Mouse (Mus musculus) intestine, postnatal 0 days (tissue): ENCODE results near the gene Slc34a2. TPM values are rescaled to one million over a fixed set of nuclear protein-coding genes. Genes with fewer than 3 reads are reported as not detected.

Source experiments
- ATAC-seq: fragments of 200-750 bp; cut with Nextera tagmentation; 2 replicates; pipeline ENCODE4 v1.8.0; 2017; ENCODE audit warnings: mild to moderate bottlenecking, moderate TSS enrichment, moderate library complexity
- H3K27ac ChIP-seq: fragments of 300-500 bp; sonication (generic); 2 replicates; pipeline ENCODE4 v1.5.1; 2014; ENCODE audit warnings: mild to moderate bottlenecking, low read depth, low read length, moderate library complexity
- H3K27me3 ChIP-seq: fragments of 300-500 bp; sonication (generic); replicated peaks from 2 replicates; pipeline ENCODE4 v1.6.1; 2014; ENCODE audit warnings: low read length, mixed read lengths; ENCODE audit not compliant: control insufficient read depth, insufficient read depth
- H3K36me3 ChIP-seq: fragments of 300-500 bp; sonication (generic); 2 replicates; pipeline ENCODE4 v1.6.1; 2014; ENCODE audit warnings: mild to moderate bottlenecking, moderate library complexity; ENCODE audit not compliant: control insufficient read depth, insufficient read depth
- H3K4me1 ChIP-seq: fragments of 300-500 bp; sonication (generic); replicated peaks from 2 replicates; pipeline ENCODE4 v1.6.1; 2014; ENCODE audit warnings: antibody characterized with exemption, low read length, mixed read lengths; ENCODE audit not compliant: control insufficient read depth, insufficient read depth
- H3K4me2 ChIP-seq: fragments of 300-500 bp; sonication (generic); replicated peaks from 2 replicates; pipeline ENCODE4 v1.6.1; 2014; ENCODE audit warnings: low read depth, mild to moderate bottlenecking, moderate library complexity
- H3K4me3 ChIP-seq: fragments of 300-500 bp; sonication (generic); 2 replicates; pipeline ENCODE4 v1.5.1; 2014; ENCODE audit warnings: low read depth, low read length
- H3K9ac ChIP-seq: fragments of 300-500 bp; sonication (generic); 2 replicates; pipeline ENCODE4 v1.6.1; 2014; ENCODE audit warnings: mild to moderate bottlenecking, low read depth, low read length
- H3K9me3 ChIP-seq: fragments of 300-500 bp; sonication (generic); 2 replicates; pipeline ENCODE4 v1.6.1; 2016; ENCODE audit warnings: mixed run types; ENCODE audit not compliant: control insufficient read depth
- CTCF ChIP-seq: sonication (generic); IDR thresholded peaks from 2 replicates; pipeline ENCODE4 v1.5.1; 2016; ENCODE audit warnings: low read depth, mild to moderate bottlenecking, control low read depth, antibody characterized with exemption, moderate library complexity
- WGBS: fragments of 180-500 bp; shearing (Covaris S2); extraction: QIAGEN DNeasy Blood & Tissue Kit; methylation state at CpG from one replicate; pipeline ENCODE4 v1.1.7; 2014; 5-methylcytosine and 5-hydroxymethylcytosine counted together
- polyA plus RNA-seq: library from polyadenylated mRNA; unstranded; fragments of >200 nt; fragmentation: Nextera tagmentation; extraction: Ambion mirVana; gene quantifications from 2 replicates; pipeline ENCODE4 v1.2.1, GENCODE M21; 2015

Gene Slc34a2
- polyA plus RNA-seq, 1 experiment from 2014 or later, result 132 TPM

DNA sequence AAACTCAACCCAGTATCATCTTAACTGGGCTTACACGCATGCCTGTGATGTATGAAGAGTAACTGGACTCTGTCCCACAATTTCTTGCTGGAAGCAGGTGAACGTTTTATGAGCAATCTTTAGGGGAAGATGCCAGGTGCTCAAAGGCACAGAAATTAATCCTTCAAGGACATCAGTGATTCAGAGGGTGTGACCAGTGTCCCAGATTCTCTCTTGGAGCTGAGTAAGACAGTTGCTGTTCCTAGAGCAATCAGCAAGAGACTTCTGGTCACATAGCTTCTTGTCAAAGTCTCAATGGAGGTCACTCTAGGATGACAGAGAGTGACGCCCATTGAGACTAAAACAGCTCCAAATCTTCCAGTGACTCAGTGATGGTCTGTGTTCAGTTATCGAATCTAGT, 19.6 kb upstream of the Slc34a2 start:
- H3K4me1 ChIP-seq, result no peaks in the 10 kb centered on the region
- H3K4me3 ChIP-seq, result no peak overlapping the region
- no peak for TF ChIP-seq CTCF
- no peaks in the 10 kb centered on the region for H3K27me3 ChIP-seq
- H3K9ac ChIP-seq, result no peak overlapping the region
- peak; percentile 84 for ATAC-seq
- 59% methylated on average over 4 of the region's 4 CpGs for WGBS
- no peaks in the 10 kb centered on the region for H3K9me3 ChIP-seq
- H3K27ac ChIP-seq, result no peak overlapping the region; the same call in 1 of the 2 replicates
- no peak overlapping the region for H3K4me2 ChIP-seq
- H3K36me3 ChIP-seq, result no peaks in the 10 kb centered on the region

GRCm38 (mm10) chr5:53023432-53023831, 14.4 kb upstream of the Slc34a2 start:
- Histone ChIP-seq H3K9ac (no peak overlapping the region), H3K9me3 (no peaks in the 10 kb centered on the region), H3K4me2 (no peak overlapping the region), H3K36me3 (no peaks in the 10 kb centered on the region), H3K4me3 (no peak overlapping the region), H3K27ac (no peak overlapping the region), H3K4me1 (no peaks in the 10 kb centered on the region; the same call in 1 of the 2 replicates), H3K27me3 (no peaks in the 10 kb centered on the region)
- TF ChIP-seq CTCF, result no peak
- ATAC-seq, result peak; percentile 50; the same call in 1 of the 2 replicates
- 56% methylated on average over 2 of the region's 2 CpGs for WGBS

- no peaks in the 10 kb centered on the region for H3K9me3 ChIP-seq
- no peak for TF ChIP-seq CTCF
- H3K27ac ChIP-seq, result no peak overlapping the region
- H3K4me1 ChIP-seq, result no peaks in the 10 kb centered on the region; the same call in 1 of the 2 replicates
- 36% methylated on average over 5 of the region's 5 CpGs for WGBS
- H3K9ac ChIP-seq, result no peak overlapping the region
- H3K36me3 ChIP-seq, result no peaks in the 10 kb centered on the region
- H3K27me3 ChIP-seq, result no peaks in the 10 kb centered on the region
- ATAC-seq, result peak; percentile 90
- H3K4me2 ChIP-seq, result no peak overlapping the region
- H3K4me3 ChIP-seq, result no peak overlapping the region
Measured at GRCm38 (mm10) chr5:53023901-53024300, 14.0 kb upstream of the Slc34a2 start.

DNA sequence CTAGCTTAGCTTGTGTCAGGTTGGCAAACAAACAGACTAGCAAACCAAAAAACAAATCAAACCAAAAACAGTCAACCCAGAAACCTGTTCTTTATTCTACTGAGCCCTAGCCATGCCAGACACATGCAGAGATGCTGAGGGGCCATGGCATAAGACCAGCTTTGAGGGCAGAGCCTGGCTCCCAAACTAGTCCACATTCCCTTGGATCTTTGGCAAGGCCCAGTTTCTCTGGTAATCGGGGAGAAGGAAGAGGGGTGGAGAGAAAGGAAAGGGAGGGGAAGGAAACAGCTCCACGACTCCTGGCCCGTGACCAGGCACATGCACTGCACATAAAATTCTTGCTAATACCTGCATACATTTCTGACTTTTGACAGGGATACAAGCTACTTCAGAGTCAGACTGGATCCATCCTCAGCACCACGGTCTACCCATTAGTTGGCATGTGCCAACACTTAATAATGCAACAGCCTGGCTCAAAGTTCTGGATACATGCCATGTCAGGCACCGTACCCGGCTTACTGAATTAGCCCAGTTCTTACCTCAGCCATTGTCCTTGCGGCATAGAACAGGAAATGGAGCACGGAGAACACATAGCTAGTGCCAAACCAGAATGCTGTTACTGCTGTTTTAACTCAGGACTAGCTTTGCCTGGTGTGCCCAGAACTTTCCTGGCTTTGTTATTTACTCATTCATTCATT, 12.5 kb upstream of the Slc34a2 start:
- H3K9ac ChIP-seq, result no peak overlapping the region
- no peak overlapping the region for H3K27ac ChIP-seq
- no peak overlapping the region for H3K4me3 ChIP-seq
- H3K4me1 ChIP-seq, result no peaks in the 10 kb centered on the region; the same call in 1 of the 2 replicates
- H3K36me3 ChIP-seq, result no peaks in the 10 kb centered on the region
- H3K9me3 ChIP-seq, result no peaks in the 10 kb centered on the region
- H3K4me2 ChIP-seq, result no peak overlapping the region
- 77% methylated on average over 8 of the region's 8 CpGs for WGBS
- ATAC-seq, result no peak
- no peaks in the 10 kb centered on the region for H3K27me3 ChIP-seq
- TF ChIP-seq CTCF, result no peak

DNA sequence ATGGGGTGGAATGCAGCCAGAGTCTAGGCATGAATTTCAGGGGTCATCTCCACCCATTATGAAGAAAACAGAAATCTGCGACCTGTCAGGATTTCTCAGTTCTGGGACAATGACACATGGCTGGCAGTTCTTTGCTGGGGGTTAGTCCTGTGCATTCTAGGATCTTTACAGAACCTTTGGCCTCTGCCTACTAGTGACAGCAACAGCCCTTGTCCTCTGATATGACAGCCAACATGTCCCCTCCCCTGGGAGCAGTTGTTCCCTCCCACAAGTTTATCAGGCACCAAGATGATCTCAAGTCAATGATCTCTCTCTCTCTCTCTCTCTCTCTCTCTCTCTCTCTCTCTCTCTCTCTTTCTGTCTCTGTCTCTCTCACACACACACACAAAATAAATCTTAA, 6.5 kb upstream of the Slc34a2 start:
- ATAC-seq, result peak; percentile 54; the same call in 1 of the 2 replicates
- Histone ChIP-seq H3K4me3 (no peak overlapping the region), H3K4me1 (no peaks in the 10 kb centered on the region), H3K4me2 (no peak overlapping the region), H3K9ac (no peak overlapping the region), H3K9me3 (no peaks in the 10 kb centered on the region), H3K27me3 (no peaks in the 10 kb centered on the region), H3K27ac (no peak overlapping the region), H3K36me3 (no peaks in the 10 kb centered on the region)
- 63% methylated on average over 1 of the region's 1 CpGs for WGBS
- TF ChIP-seq CTCF, result no peak

GRCm38 (mm10) chr5:53042034-53042748, 4.3 kb downstream of the Slc34a2 start:
- ATAC-seq, result peak; percentile 48
- WGBS, result 23% methylated on average over 5 of the region's 5 CpGs
- H3K27ac ChIP-seq, result peak overlapping the region; percentile 88
- no peaks in the 10 kb centered on the region for H3K9me3 ChIP-seq
- H3K36me3 ChIP-seq, result no peaks in the 10 kb centered on the region
- no peaks in the 10 kb centered on the region for H3K27me3 ChIP-seq
- H3K4me1 ChIP-seq, result peaks cover 13% of the 10 kb centered on the region
- H3K4me2 ChIP-seq, result no peak overlapping the region
- H3K9ac ChIP-seq, result no peak overlapping the region
- TF ChIP-seq CTCF, result no peak
- H3K4me3 ChIP-seq, result no peak overlapping the region
